Mouse (Mus musculus) liver, embryonic 14.5 days (tissue): ENCODE results near the gene Sltm. TPM values are rescaled to one million over a fixed set of nuclear protein-coding genes. Genes with fewer than 3 reads are reported as not detected.

Experiments
- ATAC-seq: fragments of 200-750 bp; cut with Nextera tagmentation; 2 replicates; pipeline ENCODE4 v1.8.0; 2017; ENCODE audit warnings: moderate number of reproducible peaks, mild to moderate bottlenecking, moderate library complexity; ENCODE audit not compliant: insufficient read depth
- DNase-seq, 3 experiments: peaks; one replicate each; pipeline ENCODE4 v3.0.0-alpha.2; 2012 to 2013; ENCODE audit warnings: low read depth in 3 of 3, low spot score in 3 of 3
- H3K27ac ChIP-seq: fragments of 300-500 bp; sonication (generic); 2 replicates; pipeline ENCODE4 v1.5.1; 2014; ENCODE audit warnings: moderate library complexity, mild to moderate bottlenecking, control low read depth, inconsistent platforms
- H3K27me3 ChIP-seq: fragments of 300-500 bp; sonication (generic); 2 replicates; pipeline ENCODE4 v1.6.1; 2014; ENCODE audit warnings: mild to moderate bottlenecking, low read length, moderate library complexity; ENCODE audit not compliant: control insufficient read depth, insufficient read depth
- H3K36me3 ChIP-seq: fragments of 300-500 bp; sonication (generic); replicated peaks from 2 replicates; pipeline ENCODE4 v1.6.1; 2014; ENCODE audit warnings: low read depth; ENCODE audit not compliant: control insufficient read depth, insufficient read depth
- H3K4me1 ChIP-seq, 2 experiments: fragments of 200-500 bp in 1 of 2; fragments of 300-500 bp in 1 of 2; sonication (generic) in 1 of 2; replicated peaks; 2 replicates each; pipeline ENCODE4 v1.6.1; 2012 to 2014; ENCODE audit warnings: antibody characterized with exemption in 1 of 2, inconsistent platforms in 1 of 2, low read length in 1 of 2; ENCODE audit not compliant: control insufficient read depth in 2 of 2, insufficient read depth in 2 of 2
- H3K4me2 ChIP-seq: fragments of 300-500 bp; sonication (generic); 2 replicates; pipeline ENCODE4 v1.6.1; 2014; ENCODE audit warnings: low read depth, mild to moderate bottlenecking, control low read depth, moderate library complexity
- H3K4me3 ChIP-seq, 2 experiments: fragments of 200-500 bp in 1 of 2; fragments of 300-500 bp in 1 of 2; sonication (generic) in 1 of 2; 2 replicates each; pipeline ENCODE4 v1.5.1; 2012 to 2014; ENCODE audit warnings: low read depth in 2 of 2, low read length in 2 of 2, mild to moderate bottlenecking in 2 of 2, control low read depth in 1 of 2, inconsistent platforms in 1 of 2, moderate library complexity in 1 of 2; ENCODE audit not compliant: insufficient read depth in 1 of 2
- H3K9ac ChIP-seq: fragments of 300-500 bp; sonication (generic); replicated peaks from 2 replicates; pipeline ENCODE4 v1.6.1; 2014; ENCODE audit warnings: mild to moderate bottlenecking, control low read depth, moderate library complexity
- H3K9me3 ChIP-seq: fragments of 300-500 bp; sonication (generic); 2 replicates; pipeline ENCODE4 v1.6.1; 2016; ENCODE audit warnings: low read length, mixed read lengths; ENCODE audit not compliant: control insufficient read depth
- CTCF ChIP-seq: IDR thresholded peaks from 2 replicates; pipeline ENCODE4 v1.5.1; 2016; ENCODE audit warnings: antibody characterized with exemption, low read depth, control low read depth
- EP300 ChIP-seq: IDR thresholded peaks from 2 replicates; pipeline ENCODE4 v1.6.1; 2016; ENCODE audit warnings: antibody characterized with exemption, low read depth
- WGBS: fragments of 180-500 bp; shearing (Covaris S2); extraction: QIAGEN DNeasy Blood & Tissue Kit; methylation state at CpG from one replicate; pipeline ENCODE4 v1.1.7; 2014; ENCODE audit not compliant: insufficient replicate concordance; 5-methylcytosine and 5-hydroxymethylcytosine counted together
- polyA plus RNA-seq, 2 experiments: library from polyadenylated mRNA; depleted of rRNA in 1 of 2; stranded (reverse) in 1 of 2; unstranded in 1 of 2; fragments of >200 nt; fragmentation: Nextera tagmentation in 1 of 2; extraction: Ambion mirVana in 1 of 2; gene quantifications; 2 replicates each; pipeline versions ENCODE4 v1.2.1 to v1.2.3; 2012 to 2014

Sltm gene
- polyA plus RNA-seq, 2 experiments: 12.7 to 17.2 TPM

DNA sequence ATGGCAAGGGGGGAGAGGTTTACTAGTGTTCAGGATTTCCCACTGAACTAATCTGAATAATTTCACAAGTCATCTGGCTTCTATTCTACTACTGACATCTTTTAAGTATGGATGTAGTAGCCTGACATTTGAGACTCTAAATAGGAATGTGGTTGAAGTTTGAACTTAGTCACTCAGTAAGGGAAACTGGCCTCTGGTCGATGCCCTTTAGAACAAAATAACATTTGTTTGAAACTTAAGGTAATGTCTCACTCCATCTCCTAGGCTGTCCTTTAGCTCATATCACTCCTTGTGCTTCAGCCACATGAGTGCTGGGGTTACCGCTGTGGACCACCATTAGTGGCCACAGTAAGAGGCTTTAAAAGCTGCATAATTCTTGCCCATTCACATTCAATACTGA is 55.7 kb downstream of the Sltm start:
- 89% methylated on average over 2 of the region's 2 CpGs for WGBS
- H3K27me3 ChIP-seq: no peaks in the 10 kb centered on the region
- H3K9me3 ChIP-seq: no peaks in the 10 kb centered on the region
- H3K9ac ChIP-seq: no peak overlapping the region
- DNase-seq (no peak), ATAC-seq (no peak)
- TF ChIP-seq EP300: no peak
- no peak for TF ChIP-seq CTCF
- no peak overlapping the region for H3K4me2 ChIP-seq
- no peaks in the 10 kb centered on the region for H3K4me1 ChIP-seq
- peaks cover 27% of the 10 kb centered on the region for H3K36me3 ChIP-seq
- no peak overlapping the region for H3K27ac ChIP-seq
- H3K4me3 ChIP-seq: no peak overlapping the region

- no peak for DNase-seq
- H3K4me2 ChIP-seq: no peak overlapping the region
- ATAC-seq: no peak
- TF ChIP-seq CTCF (no peak), EP300 (no peak)
- H3K9ac ChIP-seq: no peak overlapping the region
- H3K27me3 ChIP-seq: no peaks in the 10 kb centered on the region
- no peak overlapping the region for H3K27ac ChIP-seq
- no peak overlapping the region for H3K4me3 ChIP-seq
- peaks cover 39% of the 10 kb centered on the region for H3K36me3 ChIP-seq
- H3K4me1 ChIP-seq: no peaks in the 10 kb centered on the region
- WGBS: 88% methylated on average over 1 of the region's 1 CpGs
- no peaks in the 10 kb centered on the region for H3K9me3 ChIP-seq
These were observed 59.8 kb downstream of the Sltm start for GRCm38 (mm10) chr9:70602186-70602845.

DNA sequence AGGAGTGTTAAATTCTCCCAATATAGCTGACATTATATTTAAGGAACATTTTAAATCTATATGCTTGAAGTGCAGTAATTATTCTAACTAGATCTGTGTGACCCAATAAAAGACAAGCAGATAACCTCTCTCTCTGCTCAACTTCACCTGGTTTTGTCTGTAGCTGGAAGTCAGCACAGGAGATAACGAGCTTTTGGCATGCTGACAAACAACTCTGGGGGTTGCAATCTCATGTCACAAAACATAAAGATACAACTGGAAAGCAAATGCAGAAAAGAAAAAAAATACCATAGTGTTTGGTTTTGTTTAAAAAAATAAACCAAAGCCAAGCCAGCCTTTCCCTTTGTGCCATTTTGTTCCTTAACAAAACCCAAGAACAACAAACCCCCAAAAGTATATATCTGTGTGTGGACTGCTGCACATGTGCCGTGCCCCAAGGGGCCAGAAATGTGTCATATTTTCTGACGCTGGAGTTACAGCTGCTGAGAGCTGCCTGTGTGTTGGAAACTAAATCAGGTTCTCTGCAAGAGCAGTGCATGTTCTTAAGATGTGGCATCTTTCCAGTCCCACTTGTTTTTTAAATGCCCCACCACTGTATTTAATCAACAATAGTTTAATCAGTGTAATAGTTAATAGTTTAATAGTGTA is 68.6 kb downstream of the Sltm start:
- Histone ChIP-seq H3K9me3 (no peaks in the 10 kb centered on the region), H3K36me3 (peaks cover 69% of the 10 kb centered on the region)
- WGBS: 69% methylated on average over 3 of the region's 3 CpGs

GRCm38 (mm10) chr9:70629711-70630110 is 87.2 kb downstream of the Sltm start:
- TF ChIP-seq EP300: no peak
- TF ChIP-seq CTCF: no peak
- Histone ChIP-seq H3K9ac (no peak overlapping the region), H3K27me3 (no peaks in the 10 kb centered on the region), H3K27ac (no peak overlapping the region), H3K9me3 (no peaks in the 10 kb centered on the region), H3K4me2 (no peak overlapping the region), H3K36me3 (peaks cover 23% of the 10 kb centered on the region), H3K4me3 (no peak overlapping the region), H3K4me1 (no peaks in the 10 kb centered on the region)
- 90% methylated on average over 2 of the region's 2 CpGs for WGBS
- ATAC-seq (no peak), DNase-seq (no peak)

More for the DNA sequence above, 68.6 kb downstream of the Sltm start:
- Histone ChIP-seq H3K4me1 (no peaks in the 10 kb centered on the region), H3K27ac (no peak overlapping the region), H3K27me3 (no peaks in the 10 kb centered on the region), H3K4me3 (no peak overlapping the region), H3K9ac (no peak overlapping the region), H3K4me2 (no peak overlapping the region)
- DNase-seq (no peak), ATAC-seq (no peak)
- no peak for TF ChIP-seq CTCF
- TF ChIP-seq EP300: no peak

- H3K27me3 ChIP-seq: no peaks in the 10 kb centered on the region
- DNase-seq: no peak
- no peaks in the 10 kb centered on the region for H3K4me1 ChIP-seq
- no peak overlapping the region for H3K4me2 ChIP-seq
- no peak for TF ChIP-seq CTCF
- TF ChIP-seq EP300: no peak
- H3K9me3 ChIP-seq: no peaks in the 10 kb centered on the region
- H3K27ac ChIP-seq: no peak overlapping the region
- H3K4me3 ChIP-seq: no peak overlapping the region
- 46% methylated on average over 5 of the region's 5 CpGs for WGBS
- no peak for ATAC-seq
- H3K36me3 ChIP-seq: peaks cover 14% of the 10 kb centered on the region
- H3K9ac ChIP-seq: no peak overlapping the region
These were observed 89.1 kb downstream of the Sltm start for GRCm38 (mm10) chr9:70631665-70632064.
